Mouse (Mus musculus) cerebellum, adult 2 months (tissue): ENCODE measurements at regions not wholly inside any gene's neighbourhood (a gene's known extent, or its start where the extent isn't known, plus 50 kb on each side); places are given as distances from the start of the nearest gene placed in this dataset.

Experiments used
- CTCF ChIP-seq: fragments of 200-500 bp; IDR thresholded peaks from 2 replicates; pipeline ENCODE4 v1.5.1; 2011; ENCODE audit warnings: low read depth, mild to moderate bottlenecking, control low read depth, low read length, moderate library complexity, borderline replicate concordance; ENCODE audit not compliant: insufficient read depth
- POLR2A ChIP-seq: fragments of 200-500 bp; IDR thresholded peaks from 2 replicates; pipeline ENCODE4 v1.6.1; 2011; ENCODE audit warnings: low read length, control low read depth, borderline replicate concordance; ENCODE audit not compliant: insufficient read depth

DNA sequence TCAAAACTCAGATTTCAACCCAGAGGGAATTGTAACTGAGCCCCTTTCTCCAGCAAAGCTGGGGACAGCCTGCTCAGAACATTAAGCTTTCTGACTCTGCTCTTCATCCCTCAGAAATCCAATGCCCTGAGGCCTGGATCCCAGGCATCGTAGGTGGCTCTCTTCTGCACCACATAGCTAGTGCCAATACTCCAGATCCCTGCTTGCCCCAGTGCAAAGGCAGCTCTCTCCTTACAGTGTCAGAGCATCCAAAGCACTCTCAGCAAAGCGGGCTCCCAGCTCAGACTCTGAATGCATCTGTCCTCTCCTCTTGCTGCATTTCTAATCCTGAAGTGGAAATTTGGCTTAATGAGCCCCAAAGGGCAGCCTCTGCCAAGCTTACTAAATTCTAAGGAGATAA lies 59.4 kb upstream of the Ddit4l start:
- TF ChIP-seq CTCF (no peak), POLR2A (no peak)
